Mouse (Mus musculus) 416B (cell line): ENCODE measurements at regions not wholly inside any gene's neighbourhood (a gene's known extent, or its start where the extent isn't known, plus 50 kb on each side); places are given as distances from the start of the nearest gene placed in this dataset.
A peak's percentile ranks its signal among the peaks of the same experiment; 100 is the strongest.

ENCODE experiments used
- DNase-seq: peaks from one replicate; pipeline ENCODE4 v3.0.0; 2011; ENCODE audit warnings: low read depth

DNA sequence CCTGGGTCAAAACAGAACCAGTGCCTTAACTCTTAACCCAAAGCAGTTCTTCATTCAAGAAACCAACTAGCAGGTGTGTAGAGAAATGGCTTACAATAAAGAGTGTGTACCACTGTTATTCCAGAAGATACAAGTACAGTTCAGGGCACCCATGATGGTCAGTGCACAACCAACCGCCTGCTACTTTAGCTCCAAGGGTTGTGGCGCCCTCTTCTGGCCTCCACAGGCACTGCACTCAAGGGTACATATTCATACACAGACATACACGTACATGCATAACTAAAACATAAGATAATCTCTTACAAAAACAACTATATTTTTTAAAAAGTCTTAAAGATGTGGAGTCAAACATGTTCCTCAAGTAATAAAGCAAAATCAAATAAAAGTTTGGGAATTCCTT lies 65.9 kb upstream of the Peli2 start:
- DNase-seq: peak; percentile 11

DNA sequence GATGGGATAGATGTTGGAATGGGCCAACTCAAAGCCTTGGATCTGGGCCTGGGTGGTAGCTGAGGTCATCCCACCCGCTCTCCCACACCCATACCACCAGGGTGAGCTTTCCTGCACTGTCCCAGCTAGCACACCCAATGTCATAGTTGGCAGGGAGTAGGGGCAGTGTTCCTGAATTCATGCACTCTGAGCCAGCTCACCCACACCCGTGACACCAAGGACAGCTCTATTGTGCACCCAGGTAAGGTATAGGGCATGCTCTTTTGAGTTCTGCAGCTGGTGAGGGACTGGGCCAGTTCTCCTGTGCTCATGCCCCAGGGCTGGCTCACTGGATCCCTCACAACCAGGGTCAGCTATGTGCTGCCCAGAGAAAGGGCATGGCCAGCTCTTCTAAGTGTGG lies 64.8 kb upstream of the Peli2 start:
- no peak for DNase-seq

DNA sequence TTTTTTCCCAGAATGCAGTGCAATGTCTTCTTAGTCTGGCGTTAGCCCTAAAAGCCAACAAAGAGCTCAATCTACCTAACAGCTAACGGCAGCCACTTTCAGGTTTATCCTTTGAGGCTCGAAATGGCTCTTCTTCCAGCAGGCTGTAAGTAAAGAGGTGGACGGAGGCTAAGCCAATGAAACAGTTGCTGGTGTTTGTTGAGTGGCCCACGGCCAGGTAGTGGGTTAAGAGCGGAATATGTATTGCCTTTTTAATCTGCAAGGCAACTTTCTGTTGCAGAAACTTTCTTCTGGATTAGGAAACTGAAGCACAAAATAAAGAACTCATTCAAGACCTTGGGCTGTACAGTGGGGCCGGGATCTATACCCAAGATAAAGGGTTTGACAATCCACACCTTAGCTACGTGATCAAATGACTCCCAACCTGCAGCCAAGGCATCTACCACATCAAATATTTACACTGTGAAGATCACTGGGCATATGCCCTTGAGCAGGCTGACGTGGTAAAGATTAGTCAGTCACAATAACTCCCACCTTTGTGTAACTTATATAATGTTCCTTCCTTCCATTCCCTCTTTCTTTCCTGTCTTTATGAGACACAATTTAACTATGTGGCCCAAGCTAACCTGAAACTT lies 62.3 kb upstream of the Peli2 start:
- no peak for DNase-seq

DNA sequence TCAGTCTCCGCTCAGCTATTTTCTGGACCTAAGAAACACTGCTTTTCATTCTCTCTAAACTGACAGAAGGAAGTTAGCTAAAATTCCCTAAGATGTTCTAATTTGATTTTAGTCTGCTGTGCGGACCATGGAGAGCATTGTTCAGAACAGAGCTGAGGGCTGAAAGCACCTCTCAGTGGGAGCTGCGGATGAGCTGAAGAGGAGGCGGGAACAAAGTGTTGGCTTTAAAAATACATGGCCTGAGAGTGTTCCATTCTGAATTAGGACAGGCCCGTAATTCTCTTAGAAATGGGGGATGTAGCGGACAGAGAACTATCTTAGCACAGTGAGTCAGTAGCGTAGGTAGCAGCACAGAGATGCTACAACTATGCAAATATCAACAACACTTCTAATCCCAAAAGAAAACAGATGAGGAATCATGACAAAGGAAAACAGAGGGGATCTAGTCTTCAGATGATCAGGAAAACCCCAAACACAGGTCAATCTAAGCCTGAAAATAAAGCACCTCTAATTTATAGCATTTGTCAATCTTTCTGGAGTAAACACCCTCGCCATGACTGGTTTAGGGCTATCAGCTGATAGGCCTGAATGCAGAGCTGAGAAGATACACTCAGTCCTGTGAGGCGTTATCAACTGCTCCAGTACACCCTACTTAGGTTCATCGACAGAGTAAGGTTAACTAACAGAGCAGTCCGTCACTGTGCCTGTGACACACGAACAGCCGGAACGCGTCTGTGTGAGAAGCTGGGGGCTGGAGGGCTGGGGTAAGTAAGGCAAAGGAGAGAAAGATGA lies 60.8 kb upstream of the Peli2 start:
- no peak for DNase-seq

DNA sequence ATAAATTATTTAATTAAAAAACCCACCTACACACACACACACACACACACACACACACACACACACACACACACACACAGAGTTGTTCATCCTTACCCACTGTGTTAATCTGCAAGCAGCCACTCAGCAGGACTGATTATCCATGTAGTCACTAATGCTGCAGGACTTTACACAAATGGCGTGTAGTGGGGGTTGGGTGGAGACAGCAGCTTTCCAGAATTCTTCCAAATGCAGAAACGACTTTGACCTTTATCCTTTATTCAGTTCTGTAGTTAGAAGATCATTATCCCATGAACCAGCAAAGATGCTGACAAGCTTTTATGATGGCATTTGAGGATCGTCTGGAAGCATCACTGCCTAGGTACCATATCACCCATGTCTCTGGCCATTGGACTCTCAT lies 52.0 kb upstream of the Peli2 start:
- no peak for DNase-seq
